Mouse (Mus musculus): ENCODE data around the gene Olfr58. TPM values are rescaled to one million over a fixed set of nuclear protein-coding genes. Genes with fewer than 3 reads are reported as not detected.
"Not testable (repeated sequence)": the region's sequence is repeated elsewhere in the genome, so short reads cannot be mapped to it uniquely, and the experiment has no call there.

Olfr58 gene
- not detected in 2 replicates for polyA plus RNA-seq (2015; fragmentation: Nextera tagmentation; extraction: Ambion mirVana)

DNA sequence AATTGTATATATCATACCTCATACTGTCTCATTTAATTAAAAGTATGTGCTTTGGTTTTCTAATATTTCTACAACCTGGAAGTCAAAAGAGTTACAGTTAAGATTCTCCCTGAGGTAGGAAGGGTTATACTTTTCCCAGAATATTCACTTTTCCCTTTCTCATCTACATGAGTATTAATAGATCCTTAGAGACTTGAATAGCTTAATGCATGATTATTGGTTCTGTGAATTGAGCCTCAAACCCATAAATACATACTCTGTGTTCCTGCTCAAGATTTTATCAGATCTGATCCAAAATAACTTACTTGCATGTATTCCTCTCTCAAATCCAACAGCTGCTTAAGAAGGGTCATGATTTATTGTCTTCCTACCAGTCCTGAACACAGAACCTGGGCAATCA, at the start of gene Olfr58:
Gene Olfr58, plus strand, starts transcription at position 301 of the 400 bp plus-strand sequence.
- Histone ChIP-seq H3K4me2 (replicated peaks) (no peak within 1 kb of the TSS), H3K9ac (no peak within 1 kb of the TSS), H3K9me3 (peaks cover 10% of the 10 kb centered on the region; the same call in 1 of the 2 replicates), H3K4me1 (no peaks in the 10 kb centered on the region), H3K27ac (no peak within 1 kb of the TSS), H3K4me3 (no peak within 1 kb of the TSS), H3K27me3 (no peaks in the 10 kb centered on the region), H3K36me3 (no peaks in the 10 kb centered on the region)
- ATAC-seq (ENCODE audit: low FRiP score, low read depth) = no peak

DNA sequence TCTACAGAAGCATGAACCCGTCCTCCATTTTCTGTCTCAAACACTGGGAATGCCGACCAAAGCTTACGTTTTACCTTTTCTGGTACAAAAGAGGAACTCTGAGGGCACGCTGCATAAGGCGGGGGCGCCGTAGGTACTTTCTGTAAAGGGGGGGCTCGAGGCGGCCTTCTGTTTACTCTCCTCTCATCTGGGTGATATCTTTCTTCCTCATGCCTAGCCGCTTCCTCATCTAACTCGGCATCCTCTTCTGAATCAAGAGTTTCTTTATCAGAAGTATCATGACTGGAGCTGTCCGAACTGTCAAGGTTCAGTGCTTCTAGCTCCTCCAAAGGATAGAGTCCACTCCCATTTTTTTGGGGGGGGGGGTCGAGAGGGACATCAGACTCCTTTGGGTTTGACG, 10.9 kb upstream of the Olfr58 start:
- H3K9me3 ChIP-seq = peaks cover 52% of the 10 kb centered on the region
- no peak overlapping the region for H3K4me3 ChIP-seq
- H3K36me3 ChIP-seq = no peaks in the 10 kb centered on the region
- no peak overlapping the region for H3K27ac ChIP-seq
- H3K4me1 ChIP-seq = no peaks in the 10 kb centered on the region
- ATAC-seq (ENCODE audit: low FRiP score, low read depth) = no peak
- WGBS = 85% methylated on average over 14 of the region's 14 CpGs
- H3K4me2 ChIP-seq (replicated peaks) = no peak overlapping the region
- no peak overlapping the region for H3K9ac ChIP-seq
- H3K27me3 ChIP-seq = no peaks in the 10 kb centered on the region

DNA sequence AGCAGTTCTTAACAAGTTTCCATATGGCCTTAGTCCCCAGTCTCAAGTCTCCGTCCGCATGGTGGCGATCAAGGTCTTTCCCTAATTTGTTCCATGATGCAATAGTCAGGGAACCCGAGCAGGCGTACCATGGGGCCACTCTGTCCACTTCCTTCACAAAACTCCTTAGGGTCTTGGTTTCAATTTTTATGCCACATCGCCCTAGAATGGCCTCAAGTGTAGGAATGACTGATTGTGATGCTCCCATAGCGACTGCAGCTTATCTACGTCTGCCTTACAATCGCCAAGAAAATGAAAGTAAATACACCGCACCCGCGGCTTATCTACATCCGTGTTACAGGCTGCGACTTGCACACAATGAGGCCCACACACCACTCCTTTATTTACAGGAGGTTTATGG, 10.4 kb upstream of the Olfr58 start:
- no peak for ATAC-seq (ENCODE audit: low FRiP score, low read depth)
- H3K4me3 ChIP-seq = no peak overlapping the region
- no peak overlapping the region for H3K27ac ChIP-seq
- WGBS = 93% methylated on average over 14 of the region's 14 CpGs
- no peaks in the 10 kb centered on the region for H3K27me3 ChIP-seq
- H3K9me3 ChIP-seq = peaks cover 48% of the 10 kb centered on the region
- H3K9ac ChIP-seq = no peak overlapping the region
- no peaks in the 10 kb centered on the region for H3K4me1 ChIP-seq
- no peak overlapping the region for H3K4me2 ChIP-seq (replicated peaks)
- H3K36me3 ChIP-seq = no peaks in the 10 kb centered on the region

DNA sequence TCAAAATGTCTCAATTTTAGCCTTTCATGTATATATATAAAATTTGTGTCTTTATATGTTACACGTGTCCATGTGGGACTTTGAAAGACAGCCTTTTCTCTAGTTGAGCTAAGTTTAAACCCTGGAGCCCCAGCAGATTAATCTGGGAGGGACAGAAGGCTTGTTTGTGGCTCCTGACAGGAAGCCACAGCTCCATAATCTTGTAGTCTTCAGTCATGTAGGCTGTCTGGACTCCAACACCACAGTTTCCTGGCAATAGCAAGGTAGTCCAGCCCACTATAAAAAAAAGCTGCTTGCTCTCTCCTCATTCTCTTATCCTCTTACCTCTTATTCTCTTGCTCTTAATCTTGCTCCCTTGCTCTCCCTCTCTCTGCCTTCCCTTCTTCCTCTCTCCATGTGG, 22.9 kb downstream of the Olfr58 start:
- H3K27ac ChIP-seq = no peak overlapping the region
- 70% methylated on average over 1 of the region's 1 CpGs for WGBS
- no peak overlapping the region for H3K4me3 ChIP-seq
- no peak overlapping the region for H3K4me2 ChIP-seq (replicated peaks)
- H3K9ac ChIP-seq = no peak overlapping the region
- no peaks in the 10 kb centered on the region for H3K36me3 ChIP-seq
- H3K4me1 ChIP-seq = no peaks in the 10 kb centered on the region
- no peak for ATAC-seq (ENCODE audit: low FRiP score, low read depth)
- no peaks in the 10 kb centered on the region for H3K27me3 ChIP-seq
- peaks cover 9% of the 10 kb centered on the region for H3K9me3 ChIP-seq

DNA sequence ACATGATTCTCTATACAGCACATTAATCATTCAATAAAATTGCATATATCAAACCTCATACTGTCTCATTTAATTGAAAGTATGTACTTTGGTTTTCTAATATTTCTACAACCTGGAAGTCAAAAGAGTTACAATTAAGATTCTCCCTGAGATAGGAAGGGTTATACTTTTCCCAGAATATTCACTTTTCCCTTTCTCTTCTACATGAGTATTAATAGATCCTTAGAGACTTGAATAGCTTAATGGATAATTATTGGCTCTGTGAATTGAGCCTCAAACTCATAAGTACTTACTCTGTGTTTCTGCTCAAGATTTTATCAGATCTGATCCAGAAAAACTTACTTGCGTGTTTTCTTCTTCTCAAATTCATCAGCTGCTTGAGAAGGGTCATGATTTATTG, 24.5 kb downstream of the Olfr58 start, which contains the start of gene Olfr859:
Gene Olfr859, plus strand, starts transcription at position 301 of the 400 bp plus-strand sequence.
- H3K4me3 ChIP-seq; H3K9ac ChIP-seq; H3K4me2 ChIP-seq (replicated peaks); H3K36me3 ChIP-seq; ATAC-seq (ENCODE audit: low FRiP score, low read depth); H3K4me1 ChIP-seq; H3K27ac ChIP-seq; H3K9me3 ChIP-seq; H3K27me3 ChIP-seq: not testable (repeated sequence)
- WGBS = 72% methylated on average over 1 of the region's 1 CpGs

Other genes with a start within 250 kb of the Olfr58 start
- not detected in 2 replicates for gene Olfr853, start 239.2 kb upstream of the Olfr58 start, polyA plus RNA-seq (2015; fragmentation: Nextera tagmentation; extraction: Ambion mirVana)
- not detected in 2 replicates for gene Olfr854, start 212.9 kb upstream of the Olfr58 start, polyA plus RNA-seq (2015; fragmentation: Nextera tagmentation; extraction: Ambion mirVana)
- not detected in 2 replicates for gene Olfr855, start 197.7 kb upstream of the Olfr58 start, polyA plus RNA-seq (2015; fragmentation: Nextera tagmentation; extraction: Ambion mirVana)
- gene Zfp317, start 158.2 kb upstream of the Olfr58 start, polyA plus RNA-seq (2015; fragmentation: Nextera tagmentation; extraction: Ambion mirVana) = 32.8 and 33.4 TPM in 2 replicates
- not detected in 2 replicates for gene Olfr857, start 70.8 kb upstream of the Olfr58 start, polyA plus RNA-seq (2015; fragmentation: Nextera tagmentation; extraction: Ambion mirVana)
- gene Olfr859, start 24.6 kb downstream of the Olfr58 start, polyA plus RNA-seq (2015; fragmentation: Nextera tagmentation; extraction: Ambion mirVana) = not detected in 2 replicates
- gene Olfr860, start 69.5 kb downstream of the Olfr58 start, polyA plus RNA-seq (2015; fragmentation: Nextera tagmentation; extraction: Ambion mirVana) = not detected in 2 replicates
- gene Olfr862, start 107.7 kb downstream of the Olfr58 start, polyA plus RNA-seq (2015; fragmentation: Nextera tagmentation; extraction: Ambion mirVana) = not detected in 2 replicates
- 0.17 and 0.23 TPM in 2 replicates for gene Olfr77, start 136.6 kb downstream of the Olfr58 start, polyA plus RNA-seq (2015; fragmentation: Nextera tagmentation; extraction: Ambion mirVana)
- not detected in 2 replicates for gene Olfr866, start 247.8 kb downstream of the Olfr58 start, polyA plus RNA-seq (2015; fragmentation: Nextera tagmentation; extraction: Ambion mirVana)

Measured in limb, embryonic 13.5 days (tissue).